Mouse (Mus musculus) left cerebral cortex, postnatal 14 days (tissue): ENCODE results near the gene Tmem9b. TPM values are rescaled to one million over a fixed set of nuclear protein-coding genes. Genes with fewer than 3 reads are reported as not detected.
A peak's percentile ranks its signal among the peaks of the same experiment; 100 is the strongest.

Experiments
- DNase-seq, 2 experiments: peaks; one replicate each; pipeline ENCODE4 v3.0.0; 2021 to 2022; ENCODE audit warnings: low spot score in 2 of 2, mixed read lengths in 1 of 2
- intact Hi-C: fragments of 180-260 bp; cut with DNase I; formaldehyde crosslinking; loops from one replicate; pipeline ENCODE4 v1.15.1; 2025
- total RNA-seq, 2 experiments: library from RNA; stranded (reverse); gene quantifications; 2 replicates each; pipeline ENCODE4 v1.2.3; 2021

The Tmem9b gene
- total RNA-seq, 2 experiments from 2014 or later, result 81.0 to 81.5 TPM

GRCm38 (mm10) chr7:109747747-109748146, 4.9 kb downstream of the Tmem9b start:
- intact Hi-C loops, result no loop called here
- DNase-seq, result no peak

- intact Hi-C loops, result no loop called here
- no peak for DNase-seq
Observed at GRCm38 (mm10) chr7:109741703-109742102, 11.0 kb downstream of the Tmem9b start.

- no peak for DNase-seq
- intact Hi-C loops, result no loop called here
Observed at GRCm38 (mm10) chr7:109741060-109741459, 11.6 kb downstream of the Tmem9b start.

- no peak for DNase-seq
- intact Hi-C loops, result no loop called here
Observed at GRCm38 (mm10) chr7:109739822-109740370, 12.8 kb downstream of the Tmem9b start.

GRCm38 (mm10) chr7:109734806-109735205, 17.9 kb downstream of the Tmem9b start:
- intact Hi-C loops, result no loop called here
- DNase-seq, result no peak

GRCm38 (mm10) chr7:109731626-109732025, 21.0 kb downstream of the Tmem9b start, which contains the start of gene Ascl3:
Gene Ascl3, minus strand, starts transcription at chr7:109731726.
- intact Hi-C loops, result no loop called here
- DNase-seq, result no peak

- intact Hi-C loops, result no loop called here
- DNase-seq, result no peak
Observed at GRCm38 (mm10) chr7:109723697-109724096, 29.0 kb downstream of the Tmem9b start, which contains the start of gene BC051019. Gene BC051019, minus strand, starts transcription at chr7:109723850.

GRCm38 (mm10) chr7:109723114-109723513, 29.6 kb downstream of the Tmem9b start:
- intact Hi-C loops, result no loop called here
- DNase-seq, result no peak

GRCm38 (mm10) chr7:109722618-109723017, 30.1 kb downstream of the Tmem9b start:
- intact Hi-C loops, result no loop called here
- peak in 1 of 2 experiments; percentile 45 for DNase-seq

- intact Hi-C loops, result loop anchor here (5.0 kb wide), 1 partner anchor 187 kb away; no protein-coding TSS in a partner anchor
- DNase-seq, result peak; percentile 63 to 66
Observed at GRCm38 (mm10) chr7:109719286-109719685, 33.4 kb downstream of the Tmem9b start.

- DNase-seq, result no peak
- intact Hi-C loops, result no loop called here
Observed at GRCm38 (mm10) chr7:109713434-109713982, 39.2 kb downstream of the Tmem9b start.

- no peak for DNase-seq
- intact Hi-C loops, result no loop called here
Observed at GRCm38 (mm10) chr7:109712198-109712597, 40.5 kb downstream of the Tmem9b start.

- intact Hi-C loops, result no loop called here
- no peak for DNase-seq
Observed at GRCm38 (mm10) chr7:109710069-109710468, 42.6 kb downstream of the Tmem9b start.

GRCm38 (mm10) chr7:109708961-109709382, 43.7 kb downstream of the Tmem9b start:
- intact Hi-C loops, result no loop called here
- no peak for DNase-seq

- intact Hi-C loops, result no loop called here
- peak; percentile 51 to 56 for DNase-seq
Observed at GRCm38 (mm10) chr7:109707023-109707785, 45.5 kb downstream of the Tmem9b start.

GRCm38 (mm10) chr7:109704461-109704860, 48.2 kb downstream of the Tmem9b start:
- intact Hi-C loops, result no loop called here
- DNase-seq, result no peak

GRCm38 (mm10) chr7:109704016-109704377, 48.7 kb downstream of the Tmem9b start:
- intact Hi-C loops, result no loop called here
- DNase-seq, result no peak

- intact Hi-C loops, result no loop called here
- DNase-seq, result peak; percentile 94
Observed at GRCm38 (mm10) chr7:109703190-109704015, 49.3 kb downstream of the Tmem9b start, which contains the start of the genes St5 and Akip1. Gene St5, minus strand, starts transcription at chr7:109703605. Gene Akip1, plus strand, starts transcription at chr7:109703690.

GRCm38 (mm10) chr7:109702721-109703120, 50.0 kb downstream of the Tmem9b start:
- intact Hi-C loops, result no loop called here

GRCm38 (mm10) chr7:109700213-109700612, 52.5 kb downstream of the Tmem9b start:
- intact Hi-C loops, result no loop called here
- no peak for DNase-seq

More at GRCm38 (mm10) chr7:109702721-109703120, 50.0 kb downstream of the Tmem9b start:
- DNase-seq, result no peak
